Mouse (Mus musculus) frontal cortex, postnatal 36 days (tissue): Measurements from ENCODE around the gene Il2rb.

Source experiments
- DNase-seq, 2 experiments: peaks; one replicate each; pipeline ENCODE4 v3.0.0; 2022; ENCODE audit warnings: low spot score in 2 of 2

Il2rb gene

DNA sequence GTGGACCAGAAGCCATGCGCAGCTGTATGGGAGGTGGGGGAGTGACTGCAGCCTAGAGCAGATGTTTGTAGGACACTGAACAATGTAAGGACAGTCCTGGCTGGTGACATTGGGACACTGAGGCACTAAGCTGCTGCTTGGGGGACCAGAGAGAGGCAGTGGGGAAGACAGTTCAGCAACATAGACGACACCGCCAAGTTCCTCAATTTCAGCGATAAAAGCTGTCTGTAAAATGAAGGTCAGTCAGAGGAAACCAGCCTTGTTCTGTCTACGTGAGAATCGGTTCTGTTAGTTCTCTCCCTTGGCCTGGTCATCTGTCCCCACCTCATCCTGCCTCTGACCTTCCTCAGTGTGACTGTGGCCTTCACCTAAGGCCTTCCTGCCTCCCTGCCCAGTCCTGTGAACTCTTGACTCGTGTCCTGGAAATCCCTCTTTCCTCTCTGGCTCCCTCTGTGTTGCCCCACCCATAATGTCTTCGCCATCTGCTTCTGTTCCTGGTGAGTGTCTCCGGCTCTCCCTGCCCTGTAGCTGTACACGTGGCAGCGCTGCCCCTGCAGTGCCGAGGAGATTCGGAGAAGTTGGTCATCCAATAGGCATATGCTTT lies 25.1 kb upstream of the Il2rb start:
- DNase-seq, result no peak

DNA sequence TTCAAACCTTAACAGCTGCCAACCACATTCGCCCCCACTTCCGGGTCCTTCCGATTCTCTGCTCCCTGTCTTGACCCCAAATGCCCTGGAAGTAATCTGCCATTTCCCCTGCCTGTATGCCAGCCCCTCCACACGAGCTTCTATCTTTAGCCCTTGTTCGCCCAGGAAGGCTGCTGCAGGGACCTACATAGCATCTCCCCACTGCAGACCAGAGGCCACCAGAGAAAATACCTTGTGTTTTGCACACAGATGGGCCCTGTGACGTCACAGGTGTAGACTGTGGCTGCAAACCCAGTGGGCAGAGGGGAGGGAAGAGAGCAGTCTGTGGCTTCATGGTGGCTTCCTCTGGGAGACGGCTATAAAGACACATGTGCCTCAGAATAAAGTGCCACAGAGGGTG lies 23.1 kb upstream of the Il2rb start:
- no peak for DNase-seq

DNA sequence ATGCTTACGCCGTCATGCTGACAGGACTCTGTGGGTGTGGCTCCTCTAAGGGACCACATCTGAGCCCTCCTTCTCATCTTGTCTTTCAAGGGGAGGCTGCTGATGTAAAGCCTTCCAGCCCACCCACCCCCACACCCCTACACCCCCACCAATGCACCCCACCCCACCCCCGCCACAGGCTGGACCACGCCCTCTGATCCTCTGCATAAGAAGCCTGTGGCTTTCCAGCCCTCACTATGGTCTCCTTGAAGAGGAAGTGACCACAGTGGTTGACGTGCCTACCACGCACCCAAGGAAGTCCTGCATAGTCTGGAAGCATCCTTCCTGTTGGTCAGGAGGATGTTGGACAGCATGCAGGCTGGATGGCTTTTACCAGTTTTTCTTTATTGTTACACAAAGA lies 20.7 kb upstream of the Il2rb start:
- DNase-seq, result no peak

DNA sequence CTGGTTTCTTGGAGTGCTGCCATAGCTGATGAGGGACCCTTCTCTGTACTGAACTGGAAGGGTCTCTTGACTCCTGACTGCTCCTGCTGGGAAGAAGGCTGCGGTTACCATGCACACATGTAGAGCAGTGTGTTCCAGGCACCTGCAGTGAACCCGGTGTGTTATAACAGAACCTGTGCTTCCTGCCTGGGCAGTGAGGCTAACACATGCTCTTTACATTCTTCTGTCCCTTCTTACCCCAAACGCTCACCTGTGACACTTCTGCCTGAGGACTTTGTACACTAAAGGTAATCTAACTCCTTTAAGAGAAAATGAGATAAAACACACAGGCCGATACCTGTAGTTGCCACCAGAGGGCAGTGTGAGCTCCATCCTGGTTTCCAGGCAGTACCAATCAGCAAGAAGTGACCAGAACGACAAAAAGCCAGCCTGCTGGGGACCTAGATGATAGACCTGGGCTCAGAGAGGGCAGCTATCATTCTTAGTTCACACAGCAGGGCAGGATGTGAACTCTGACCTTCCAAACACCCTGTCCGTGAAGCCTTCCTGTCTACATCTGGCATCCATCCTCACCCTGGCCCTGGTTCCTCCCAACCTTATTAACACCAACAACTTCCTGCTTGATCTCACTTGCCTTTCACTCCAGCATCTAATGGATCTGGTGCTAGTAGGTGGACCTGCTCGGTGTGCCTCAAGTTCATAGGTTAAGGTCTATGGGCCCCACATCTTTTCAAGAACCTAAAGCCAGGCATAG lies 19.5 kb upstream of the Il2rb start:
- peak; percentile 76 to 91 for DNase-seq

DNA sequence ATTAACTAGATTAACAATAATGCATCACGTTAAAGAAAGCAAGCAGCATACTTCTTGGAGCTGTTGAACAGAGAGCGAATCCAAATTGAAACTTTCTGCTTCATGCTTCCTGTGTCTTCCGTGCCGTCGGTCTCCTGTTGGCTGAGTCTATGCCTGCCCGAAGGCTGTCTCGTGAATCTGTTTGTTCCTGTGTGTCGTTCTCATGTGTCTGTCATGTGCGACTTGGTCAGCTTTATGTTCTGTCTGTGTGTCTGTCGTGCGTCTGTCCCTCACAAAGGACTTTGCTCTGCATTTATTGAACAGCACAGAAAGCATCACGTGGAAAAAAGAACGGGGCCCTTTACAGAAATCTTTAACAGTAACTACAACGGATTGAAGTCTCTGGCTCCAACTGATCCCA lies 17.9 kb upstream of the Il2rb start:
- no peak for DNase-seq

DNA sequence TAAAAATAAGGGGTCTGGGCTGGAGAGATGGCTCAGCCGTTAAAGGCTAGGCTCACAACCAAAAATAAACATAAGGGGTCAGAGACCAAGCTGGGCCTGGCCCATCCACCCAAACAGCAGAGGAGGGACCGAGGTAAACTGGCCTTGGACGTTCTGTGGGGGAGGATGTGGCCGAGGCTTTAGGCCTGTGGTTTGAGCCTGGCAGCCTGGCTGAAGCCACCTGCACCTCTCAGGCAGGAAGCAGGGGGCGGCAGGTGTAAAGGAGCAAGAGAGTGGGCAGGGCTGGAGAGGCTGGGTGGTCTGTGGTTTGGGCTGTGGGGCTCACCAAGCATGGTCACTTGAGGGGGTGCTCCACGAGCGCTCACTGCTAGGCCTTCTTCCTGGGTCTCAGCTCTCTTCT lies 16.9 kb upstream of the Il2rb start:
- DNase-seq, result no peak

DNA sequence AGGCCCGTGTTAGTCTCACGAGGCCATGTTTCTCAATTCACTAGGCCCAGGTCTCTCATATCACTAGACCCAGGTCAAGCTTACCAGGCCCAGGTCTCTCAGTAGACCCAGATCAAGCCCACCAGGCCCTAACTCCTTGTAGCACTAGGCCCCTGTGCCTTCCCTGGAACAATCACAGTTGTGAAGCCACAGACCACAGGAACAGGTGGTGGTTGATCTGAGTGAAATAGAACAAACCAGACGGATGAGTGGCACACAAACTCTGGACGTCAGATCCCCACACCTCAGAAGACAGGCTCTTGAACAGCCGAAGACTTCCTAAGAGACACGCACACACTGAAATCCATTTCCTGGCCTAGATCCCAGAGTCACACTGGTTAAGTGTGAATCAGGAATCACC lies 15.7 kb upstream of the Il2rb start:
- DNase-seq, result no peak

DNA sequence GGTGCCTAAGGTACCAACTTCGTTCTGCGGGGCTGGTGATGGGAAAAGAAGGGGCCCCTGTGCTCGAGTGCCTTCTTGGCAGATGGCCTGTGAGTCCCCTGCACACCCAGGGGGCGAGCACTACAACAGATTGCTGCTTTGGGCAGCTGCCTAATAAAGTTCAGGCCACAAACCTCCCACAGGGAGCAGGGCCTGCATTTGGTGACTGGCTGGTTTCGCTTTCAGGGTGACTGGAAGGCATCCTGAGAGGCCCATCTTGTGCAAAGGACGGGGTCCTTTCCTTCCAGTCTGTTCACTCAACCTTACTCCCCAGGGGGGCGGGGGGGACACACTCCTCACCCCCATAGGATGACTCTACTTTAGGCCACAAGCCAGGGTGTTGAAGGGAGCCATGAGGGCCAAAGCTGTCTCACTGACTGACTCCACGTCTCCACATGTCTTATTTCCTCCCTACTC lies 15.1 kb upstream of the Il2rb start:
- no peak for DNase-seq

DNA sequence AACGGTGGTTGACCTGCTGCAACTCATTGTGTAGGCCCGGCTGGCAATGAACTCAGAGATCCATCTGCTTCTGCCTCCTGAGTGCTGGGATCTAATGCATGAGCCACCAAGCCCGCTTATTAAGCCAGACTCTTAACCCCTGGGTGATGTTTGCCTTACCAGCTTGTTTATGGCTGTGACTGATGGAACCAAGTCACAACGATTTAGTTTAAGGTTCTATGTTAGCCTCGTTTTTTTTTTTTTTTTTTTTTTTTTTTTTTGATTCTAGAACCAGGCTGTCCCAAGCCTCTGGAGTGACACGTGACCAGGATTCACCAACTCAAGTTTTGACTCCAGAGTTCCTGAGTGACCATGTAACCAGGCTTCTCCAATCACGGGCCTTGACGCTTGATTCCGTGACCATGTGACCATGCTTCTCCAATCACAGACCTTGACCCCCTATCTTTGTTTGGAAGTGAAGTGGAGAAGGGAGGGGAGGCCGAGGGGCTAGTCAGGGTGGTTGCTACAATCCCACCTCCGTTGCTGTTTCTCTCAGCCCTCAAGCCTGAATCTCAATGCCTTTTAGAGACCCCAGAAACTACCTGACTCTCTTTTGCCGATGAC lies 14.3 kb upstream of the Il2rb start:
- no peak for DNase-seq

DNA sequence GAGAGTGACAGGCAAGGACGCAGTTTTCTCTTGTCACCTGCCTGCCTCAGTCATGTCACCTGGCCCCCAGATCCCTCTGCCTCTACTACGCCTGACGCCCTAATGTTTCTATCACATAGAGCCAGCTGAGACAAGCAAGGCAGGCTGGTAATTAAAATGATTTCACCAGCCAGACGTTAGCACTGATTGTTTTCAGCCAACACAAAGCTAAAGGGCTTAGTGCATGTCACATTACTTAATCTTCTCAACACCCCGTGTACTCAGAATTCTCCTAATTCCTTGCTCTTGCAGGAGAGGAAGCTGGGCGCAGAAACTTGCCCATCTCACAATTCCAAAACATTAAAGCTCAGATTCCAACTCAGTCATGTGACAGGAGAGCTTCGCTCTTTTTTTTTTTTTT lies 13.4 kb upstream of the Il2rb start:
- DNase-seq, result no peak

DNA sequence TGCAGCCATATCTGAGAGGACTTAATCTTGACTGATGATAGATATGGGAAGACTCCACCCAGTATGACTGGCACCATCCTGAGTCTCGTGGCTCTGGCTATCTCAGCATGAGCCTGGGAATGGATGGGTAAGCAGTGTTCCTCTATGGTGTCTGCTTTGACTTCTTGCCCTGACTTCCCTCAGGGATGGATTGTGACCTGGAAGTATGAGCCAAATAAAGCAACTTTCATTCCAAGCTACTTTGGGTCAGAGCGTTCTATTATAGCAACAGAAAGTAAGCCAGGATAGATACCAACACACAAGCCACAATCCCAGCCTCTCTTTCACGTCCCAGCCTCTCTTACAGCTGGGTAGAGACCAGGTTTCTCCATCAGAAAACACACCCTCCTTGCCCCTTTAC lies 10.5 kb upstream of the Il2rb start:
- no peak for DNase-seq

DNA sequence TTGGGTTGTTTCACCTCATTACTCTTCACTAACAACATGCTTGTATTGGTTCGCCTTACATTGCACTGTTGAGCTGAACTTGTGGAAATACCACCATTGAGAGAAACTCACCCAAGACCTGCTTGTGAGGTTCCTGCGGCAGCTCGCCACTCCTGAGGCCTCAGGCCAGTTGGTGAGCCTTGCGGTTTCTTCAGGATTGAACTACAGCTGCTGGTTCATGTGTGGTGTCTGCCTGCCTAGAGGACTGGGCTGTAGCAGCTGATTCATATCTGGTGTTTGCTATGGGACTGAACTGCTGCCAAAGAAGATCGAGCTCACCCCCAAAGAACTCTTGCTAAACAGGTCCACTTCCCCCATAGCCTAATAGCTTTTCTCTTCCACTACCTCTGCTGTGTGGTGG lies 9.7 kb upstream of the Il2rb start:
- DNase-seq, result no peak

DNA sequence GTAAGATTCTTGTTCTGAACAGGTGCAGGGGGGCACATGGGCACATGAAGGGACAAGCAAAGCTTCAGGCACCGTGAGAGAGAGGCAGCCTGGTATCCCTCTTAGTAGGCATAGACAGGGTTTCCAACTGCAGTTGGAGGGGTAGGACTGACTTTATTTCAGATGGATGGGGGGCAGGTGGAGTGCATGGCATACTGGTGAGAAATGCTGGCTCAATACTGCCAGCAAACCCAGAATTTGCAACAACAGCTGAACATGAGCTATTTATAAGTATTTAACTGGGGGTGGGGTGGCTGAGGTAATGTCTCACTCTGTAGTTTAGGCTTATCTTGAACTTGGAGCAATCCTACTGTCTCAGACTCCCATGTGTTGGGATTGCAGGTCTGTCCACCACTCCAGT lies 8.9 kb upstream of the Il2rb start:
- no peak for DNase-seq

DNA sequence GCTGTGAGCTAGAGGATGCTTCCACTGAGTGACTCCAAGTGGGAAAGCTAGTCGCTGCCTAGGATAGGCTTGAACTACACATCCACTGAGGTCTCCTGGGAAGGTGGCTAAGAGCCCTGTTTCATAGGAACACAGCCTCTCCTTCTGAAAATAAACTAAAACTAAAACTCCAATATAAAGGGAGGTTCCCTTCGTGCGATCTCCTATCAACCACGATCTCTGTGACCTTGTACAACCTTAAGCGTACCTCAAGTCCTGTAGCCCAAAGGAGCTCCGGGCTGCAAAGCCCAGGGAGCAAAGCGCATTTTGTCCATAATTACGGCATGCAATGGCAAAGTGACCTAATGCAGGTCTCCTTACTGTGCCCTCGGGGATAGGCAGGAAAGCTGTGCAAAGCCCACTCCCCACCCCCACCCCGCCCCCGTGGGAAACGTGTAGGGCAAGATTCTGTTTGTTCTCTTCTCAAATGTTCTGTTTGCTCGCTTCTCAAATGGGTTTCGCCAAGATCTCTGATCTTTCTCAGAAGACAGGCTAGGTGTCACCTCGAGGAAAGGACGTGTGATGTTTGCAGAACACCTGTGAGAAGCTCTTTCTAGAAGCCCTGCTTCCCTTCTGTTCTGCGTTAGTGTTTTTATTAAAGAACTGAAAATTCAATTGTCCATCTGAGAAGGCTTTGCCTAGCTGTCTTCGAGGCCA lies 7.5 kb upstream of the Il2rb start:
- DNase-seq, result no peak

DNA sequence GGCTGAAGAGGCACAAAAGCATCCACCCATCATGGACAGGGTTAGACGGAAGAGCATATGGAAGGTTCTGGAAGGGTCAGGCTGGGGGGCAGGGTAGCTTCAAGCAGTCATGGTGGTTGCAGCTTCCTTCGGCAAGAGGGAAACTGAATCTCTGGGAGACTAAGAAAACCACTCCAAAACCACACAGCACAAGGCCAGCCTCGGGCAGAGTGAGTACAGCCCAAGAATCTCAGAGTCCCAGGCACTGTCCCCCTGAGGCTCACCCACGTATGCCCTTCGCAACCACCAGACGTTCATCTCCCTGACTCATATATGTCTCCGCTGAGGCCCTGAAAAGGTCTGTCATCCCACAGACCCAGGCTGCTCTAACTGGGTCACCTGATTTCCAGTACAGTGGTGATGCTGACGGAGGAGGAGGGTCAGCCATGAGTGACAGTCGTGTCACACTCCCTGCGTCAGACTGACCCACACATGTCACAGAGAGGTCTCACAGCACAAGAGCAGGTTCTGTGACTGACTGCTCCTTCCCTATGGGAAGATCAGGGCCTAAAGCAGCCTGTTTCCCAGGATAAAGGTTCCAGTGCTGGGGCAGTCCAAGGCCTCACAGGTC lies 1.6 kb downstream of the Il2rb start:
- DNase-seq, result no peak

DNA sequence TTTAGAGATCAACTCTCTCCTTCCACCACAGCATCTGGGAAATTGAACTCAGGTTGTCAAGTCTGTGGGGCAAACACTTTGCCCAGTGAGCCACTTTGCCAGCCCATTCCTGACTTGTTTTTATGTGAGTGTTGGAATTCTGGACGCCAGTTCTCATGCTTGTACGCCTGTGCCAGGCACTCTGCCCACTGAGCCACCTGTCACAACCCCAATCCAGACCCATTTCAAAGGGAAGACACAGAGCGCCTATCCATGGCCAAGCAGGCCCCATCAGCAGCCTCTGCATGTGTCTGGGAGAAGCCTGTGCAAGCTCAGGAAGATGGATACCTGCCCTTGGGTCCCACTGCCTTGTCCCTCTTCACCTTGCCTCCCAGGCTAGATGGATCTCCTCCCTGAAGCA lies 3.8 kb downstream of the Il2rb start:
- DNase-seq, result no peak

DNA sequence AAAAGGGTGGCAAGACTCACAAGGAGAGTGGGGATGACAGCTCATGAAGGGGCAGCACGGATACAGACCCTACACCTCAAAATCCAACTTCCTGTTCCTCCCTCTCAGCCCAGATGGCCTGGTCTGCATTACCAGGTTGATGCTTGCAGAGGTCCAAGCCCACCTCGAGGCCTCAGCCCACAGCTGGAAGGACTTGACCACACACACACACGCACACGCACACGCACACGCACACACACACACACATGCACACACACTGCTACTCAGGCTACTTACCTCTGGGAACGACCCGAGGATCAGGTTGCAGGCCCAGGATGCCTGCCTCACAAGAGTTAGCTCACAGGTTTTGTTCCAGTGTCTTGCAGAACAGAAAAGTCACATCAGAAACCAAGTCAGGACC lies 5.2 kb downstream of the Il2rb start:
- DNase-seq, result no peak

DNA sequence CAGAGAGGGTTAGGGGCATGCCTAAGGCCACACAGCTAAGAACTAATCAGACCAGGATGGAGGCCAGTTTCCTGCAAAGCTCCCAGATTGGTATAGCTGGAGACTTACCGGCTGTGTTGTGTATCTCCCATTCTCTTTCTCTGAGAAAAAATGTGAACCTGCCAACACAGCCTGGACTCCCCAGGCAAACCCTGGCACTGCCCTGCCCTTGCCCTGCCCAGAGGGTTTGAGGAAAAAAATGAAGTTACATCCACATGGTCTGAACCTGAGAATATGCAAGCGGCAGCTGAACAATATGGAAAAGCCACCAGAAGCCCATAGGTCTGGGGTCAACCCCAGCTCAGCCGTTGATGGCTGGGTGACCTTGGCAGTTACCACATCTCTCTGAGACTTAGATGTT lies 5.8 kb downstream of the Il2rb start:
- no peak for DNase-seq

DNA sequence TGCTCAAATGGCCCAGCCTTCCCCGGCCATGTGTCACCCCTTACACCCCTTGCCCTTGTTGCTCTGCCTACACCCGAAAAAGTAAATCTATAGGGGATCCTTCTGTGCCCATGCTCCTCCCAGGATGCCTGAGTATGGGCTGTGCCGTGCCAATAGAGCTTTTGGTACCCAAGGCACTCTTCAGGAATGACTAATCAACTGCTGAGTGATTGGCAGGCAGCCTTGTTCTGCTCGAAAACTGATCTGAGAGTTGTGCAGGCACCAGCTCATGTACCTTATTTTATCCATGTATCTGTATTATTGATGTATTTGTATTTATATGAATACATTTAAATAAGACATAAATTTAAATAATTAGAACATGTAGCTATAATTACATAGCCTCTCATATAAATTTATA lies 8.0 kb downstream of the Il2rb start:
- no peak for DNase-seq

DNA sequence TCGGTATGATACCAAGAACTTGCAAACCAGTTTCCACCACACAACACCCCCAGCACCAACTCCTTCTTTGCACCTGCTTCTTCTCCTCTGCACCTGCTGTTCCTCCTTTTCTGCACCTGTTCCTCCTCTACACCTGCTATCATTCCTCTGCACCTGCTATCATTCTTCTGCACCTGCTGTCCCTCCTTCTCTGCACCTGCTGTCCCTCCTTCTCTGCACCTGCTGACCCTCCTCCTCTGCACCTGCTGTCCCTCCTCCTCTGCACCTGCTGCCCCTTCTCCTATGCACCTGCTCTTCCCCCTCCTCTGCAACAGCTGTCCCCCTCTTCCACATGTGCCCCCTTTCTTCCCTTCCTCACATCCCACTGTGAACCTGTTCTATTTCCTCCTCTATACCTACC lies 8.5 kb downstream of the Il2rb start:
- DNase-seq, result no peak

DNA sequence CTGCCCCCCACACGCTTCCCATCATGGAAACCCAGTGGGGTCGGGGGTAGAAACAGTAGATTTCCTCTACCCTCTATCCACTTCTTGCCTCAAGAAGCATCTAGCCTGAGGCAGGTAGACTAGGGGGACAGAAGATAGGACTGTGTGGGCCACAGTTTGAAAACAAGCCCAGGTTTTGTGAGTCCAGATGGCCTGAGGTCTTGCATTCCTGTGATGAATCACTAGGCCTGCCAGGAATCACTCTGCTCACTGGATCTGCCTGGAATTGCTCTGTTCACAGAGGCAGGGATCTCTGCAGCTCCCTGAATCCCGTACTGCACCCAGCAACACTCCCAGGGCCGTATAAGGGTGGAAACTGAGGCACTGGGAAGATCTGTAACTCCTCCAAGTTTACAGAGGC lies 11.8 kb downstream of the Il2rb start:
- DNase-seq, result no peak

DNA sequence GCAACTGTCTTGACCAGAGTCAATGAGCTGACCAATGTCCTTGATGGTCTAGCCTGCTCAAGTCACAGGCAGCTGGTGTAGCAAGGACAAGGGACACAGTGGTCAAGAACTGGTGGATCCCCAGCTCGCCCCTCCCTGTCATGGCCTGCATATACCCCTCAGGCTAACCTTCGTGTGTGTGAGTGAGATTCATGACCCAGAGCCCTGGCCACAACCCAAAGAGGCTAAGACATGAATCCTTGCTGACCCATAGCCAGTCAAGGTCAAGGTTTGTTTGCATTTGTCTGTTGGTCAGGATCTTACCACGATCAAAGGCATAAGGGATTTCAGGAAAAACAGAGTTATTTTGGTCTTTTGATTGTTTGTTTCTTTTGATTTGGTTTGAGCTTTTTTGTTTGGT lies 12.6 kb downstream of the Il2rb start:
- no peak for DNase-seq
